Mouse (Mus musculus): Measurements from ENCODE around the gene Lrrc31. TPM values are rescaled to one million over a fixed set of nuclear protein-coding genes. Genes with fewer than 3 reads are reported as not detected.
"Not testable (repeated sequence)": the region's sequence is repeated elsewhere in the genome, so short reads cannot be mapped to it uniquely, and the experiment has no call there.

The Lrrc31 gene
- polyA plus RNA-seq (2016; fragmentation: Nextera tagmentation; extraction: Ambion mirVana), result not detected in 2 replicates

DNA sequence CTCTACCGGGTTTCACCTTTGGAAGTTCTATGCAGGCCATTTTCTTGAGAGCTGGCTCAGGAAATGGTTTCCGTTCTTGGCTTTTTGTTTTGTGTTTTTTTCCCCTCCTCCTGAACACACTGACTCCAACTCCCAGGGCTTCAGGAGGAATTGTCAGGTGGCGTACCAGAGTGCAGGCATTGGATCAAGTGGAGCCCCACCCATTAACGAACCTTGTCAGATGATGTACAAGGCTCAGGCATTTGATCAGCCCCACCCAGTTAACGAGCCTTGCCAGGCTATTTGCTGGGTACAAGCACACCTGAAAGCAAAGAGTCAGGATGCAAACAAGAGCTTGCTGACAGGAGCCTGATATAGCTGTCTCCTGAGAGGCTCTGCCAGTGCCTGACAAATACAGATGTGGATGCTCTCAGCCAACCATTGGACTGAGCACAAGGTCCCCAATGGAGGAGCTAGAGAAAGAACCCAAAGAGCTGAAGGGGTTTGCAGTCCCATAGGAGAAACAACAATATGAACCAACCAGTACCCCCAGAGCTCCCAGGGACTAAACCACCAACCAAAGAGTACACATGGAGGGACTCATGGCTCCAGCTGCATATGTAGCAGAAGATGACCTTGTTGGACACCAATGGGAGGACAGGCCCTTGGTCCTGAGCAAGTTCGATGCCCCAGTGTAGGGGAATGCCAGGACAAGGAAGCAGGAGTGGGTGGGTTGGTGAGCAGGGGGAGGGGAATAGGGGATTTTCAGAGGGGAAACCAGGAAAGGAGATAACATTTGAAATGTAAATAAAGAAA, at the start of gene Lrrc31:
Lrrc31 (minus strand) TSS at position 133 of the 795 bp plus-strand sequence.
- not testable (repeated sequence) for H3K4me2 ChIP-seq

DNA sequence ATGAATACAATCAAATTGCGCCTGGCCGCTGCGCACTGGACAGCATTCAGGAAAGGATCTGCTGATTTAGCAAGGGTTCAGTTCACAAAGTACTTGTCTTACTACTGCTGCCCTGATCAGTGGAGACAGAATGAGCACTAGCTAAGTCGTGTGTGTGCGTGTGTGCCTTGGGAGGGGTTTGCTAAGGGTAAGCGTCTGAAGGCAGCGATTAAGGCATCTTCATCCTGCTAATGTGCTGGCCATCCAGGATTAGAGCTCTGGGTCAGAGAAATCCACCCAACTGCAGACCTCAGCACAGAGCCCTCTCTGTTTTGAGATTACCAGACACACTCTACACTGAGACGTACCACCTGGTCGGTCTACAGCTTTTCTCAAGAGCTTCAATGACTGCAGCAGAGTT, 48.7 kb upstream of the Lrrc31 start:
- Histone ChIP-seq H3K4me3 (replicated peaks) (no peak overlapping the region), H3K36me3 (replicated peaks) (no peaks in the 10 kb centered on the region), H3K4me1 (no peaks in the 10 kb centered on the region), H3K27me3 (no peaks in the 10 kb centered on the region), H3K4me2 (no peak overlapping the region), H3K27ac (no peak overlapping the region), H3K9ac (no peak overlapping the region), H3K9me3 (no peaks in the 10 kb centered on the region)
- no peak for ATAC-seq (ENCODE audit: low FRiP score)
- WGBS, result 88% methylated on average over 9 of the region's 9 CpGs

More for the DNA sequence above, at the start of gene Lrrc31:
- H3K27ac ChIP-seq; H3K9me3 ChIP-seq; H3K36me3 ChIP-seq (replicated peaks); H3K4me3 ChIP-seq (replicated peaks); H3K9ac ChIP-seq; ATAC-seq (ENCODE audit: low FRiP score); H3K27me3 ChIP-seq; H3K4me1 ChIP-seq: not testable (repeated sequence)
- 84% methylated on average over 6 of the region's 6 CpGs for WGBS

GRCm38 (mm10) chr3:30746006-30746405, 46.4 kb upstream of the Lrrc31 start, which contains the start of gene Samd7:
Gene Samd7, plus strand, starts transcription at chr3:30746293.
- no peak for ATAC-seq (ENCODE audit: low FRiP score)
- no peak within 1 kb of the TSS for H3K4me3 ChIP-seq (replicated peaks)
- no peak within 1 kb of the TSS for H3K4me2 ChIP-seq
- no peak within 1 kb of the TSS for H3K27ac ChIP-seq
- no peaks in the 10 kb centered on the region for H3K4me1 ChIP-seq
- no peaks in the 10 kb centered on the region for H3K9me3 ChIP-seq
- no peaks in the 10 kb centered on the region for H3K27me3 ChIP-seq
- no peaks in the 10 kb centered on the region for H3K36me3 ChIP-seq (replicated peaks)
- WGBS, result 77% methylated on average over 7 of the region's 7 CpGs
- H3K9ac ChIP-seq, result no peak within 1 kb of the TSS

GRCm38 (mm10) chr3:30742891-30743290, 43.2 kb upstream of the Lrrc31 start:
- WGBS, result 91% methylated on average over 7 of the region's 7 CpGs
- no peak overlapping the region for H3K4me2 ChIP-seq
- H3K4me3 ChIP-seq (replicated peaks), result no peak overlapping the region
- no peaks in the 10 kb centered on the region for H3K9me3 ChIP-seq
- H3K27me3 ChIP-seq, result no peaks in the 10 kb centered on the region
- H3K4me1 ChIP-seq, result no peaks in the 10 kb centered on the region
- no peak overlapping the region for H3K9ac ChIP-seq
- H3K27ac ChIP-seq, result no peak overlapping the region
- no peaks in the 10 kb centered on the region for H3K36me3 ChIP-seq (replicated peaks)
- no peak for ATAC-seq (ENCODE audit: low FRiP score)

GRCm38 (mm10) chr3:30741306-30741705, 41.7 kb upstream of the Lrrc31 start:
- Histone ChIP-seq H3K27ac (no peak overlapping the region), H3K4me1 (peaks cover 7% of the 10 kb centered on the region), H3K27me3 (no peaks in the 10 kb centered on the region), H3K4me2 (no peak overlapping the region), H3K4me3 (replicated peaks) (no peak overlapping the region), H3K36me3 (replicated peaks) (no peaks in the 10 kb centered on the region), H3K9ac (no peak overlapping the region), H3K9me3 (no peaks in the 10 kb centered on the region)
- 89% methylated on average over 6 of the region's 6 CpGs for WGBS
- no peak for ATAC-seq (ENCODE audit: low FRiP score)

- Histone ChIP-seq H3K9ac (no peak overlapping the region), H3K27me3 (no peaks in the 10 kb centered on the region), H3K36me3 (replicated peaks) (no peaks in the 10 kb centered on the region), H3K4me2 (no peak overlapping the region), H3K4me3 (replicated peaks) (no peak overlapping the region), H3K4me1 (peaks cover 7% of the 10 kb centered on the region), H3K9me3 (no peaks in the 10 kb centered on the region), H3K27ac (no peak overlapping the region)
- ATAC-seq (ENCODE audit: low FRiP score), result no peak
- 49% methylated on average over 9 of the region's 9 CpGs for WGBS
These were observed 37.2 kb upstream of the Lrrc31 start for GRCm38 (mm10) chr3:30736809-30737208.

DNA sequence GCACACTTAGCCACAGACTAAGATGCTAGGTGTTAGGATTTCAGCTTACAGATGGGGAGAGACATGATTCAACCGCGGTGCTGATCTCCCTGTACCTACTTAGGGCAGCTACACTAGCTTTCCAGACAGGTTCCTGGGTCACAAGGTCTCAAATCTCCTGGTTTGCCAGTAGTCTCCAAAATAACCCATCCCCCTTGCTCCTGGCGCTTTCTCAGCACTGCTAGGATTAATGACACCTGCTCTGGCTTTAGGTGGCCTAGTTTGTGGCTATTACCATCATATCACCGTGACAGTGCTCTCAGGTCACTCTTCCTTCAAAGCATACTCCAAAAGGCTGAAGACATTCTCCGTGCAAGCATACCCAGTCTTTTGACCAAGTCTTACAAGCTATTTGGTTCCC, 29.4 kb upstream of the Lrrc31 start:
- 87% methylated on average over 5 of the region's 5 CpGs for WGBS
- H3K27me3 ChIP-seq, result no peaks in the 10 kb centered on the region
- H3K9me3 ChIP-seq, result no peaks in the 10 kb centered on the region
- H3K4me3 ChIP-seq (replicated peaks), result no peak overlapping the region
- no peaks in the 10 kb centered on the region for H3K4me1 ChIP-seq
- ATAC-seq (ENCODE audit: low FRiP score), result no peak
- H3K36me3 ChIP-seq (replicated peaks), result no peaks in the 10 kb centered on the region
- H3K27ac ChIP-seq, result no peak overlapping the region
- H3K4me2 ChIP-seq, result no peak overlapping the region
- no peak overlapping the region for H3K9ac ChIP-seq

- no peaks in the 10 kb centered on the region for H3K9me3 ChIP-seq
- H3K27me3 ChIP-seq, result no peaks in the 10 kb centered on the region
- H3K4me3 ChIP-seq (replicated peaks), result no peak overlapping the region
- no peaks in the 10 kb centered on the region for H3K4me1 ChIP-seq
- H3K36me3 ChIP-seq (replicated peaks), result no peaks in the 10 kb centered on the region
- H3K9ac ChIP-seq, result no peak overlapping the region
- no peak for ATAC-seq (ENCODE audit: low FRiP score)
- no peak overlapping the region for H3K4me2 ChIP-seq
- WGBS, result 81% methylated on average over 4 of the region's 4 CpGs
- H3K27ac ChIP-seq, result no peak overlapping the region
These were observed 27.6 kb upstream of the Lrrc31 start for GRCm38 (mm10) chr3:30727209-30727608.

DNA sequence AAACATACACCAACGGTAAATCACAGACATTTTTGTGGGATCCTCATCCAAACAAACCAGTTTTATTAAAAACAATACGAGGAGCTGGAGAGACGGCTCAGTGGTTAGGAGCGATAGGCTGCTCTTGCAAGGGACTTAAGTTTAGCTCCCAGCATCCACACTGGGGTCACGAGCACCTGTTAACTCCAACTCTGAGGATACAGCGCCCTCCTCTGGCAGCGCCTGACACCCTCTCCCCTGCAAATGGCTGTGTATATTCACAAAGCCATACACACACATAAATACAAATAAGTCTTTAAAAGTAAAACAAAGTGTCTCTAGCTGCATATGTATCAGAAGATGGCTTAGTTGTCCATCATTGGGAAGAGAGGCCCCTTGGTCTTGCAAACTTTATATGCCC, 25.9 kb upstream of the Lrrc31 start:
- no peak for ATAC-seq (ENCODE audit: low FRiP score)
- H3K9ac ChIP-seq, result no peak overlapping the region
- H3K4me2 ChIP-seq, result no peak overlapping the region
- WGBS, result 86% methylated on average over 7 of the region's 7 CpGs
- H3K36me3 ChIP-seq (replicated peaks), result no peaks in the 10 kb centered on the region
- no peak overlapping the region for H3K4me3 ChIP-seq (replicated peaks)
- H3K27me3 ChIP-seq, result no peaks in the 10 kb centered on the region
- H3K4me1 ChIP-seq, result no peaks in the 10 kb centered on the region
- H3K9me3 ChIP-seq, result no peaks in the 10 kb centered on the region
- no peak overlapping the region for H3K27ac ChIP-seq

DNA sequence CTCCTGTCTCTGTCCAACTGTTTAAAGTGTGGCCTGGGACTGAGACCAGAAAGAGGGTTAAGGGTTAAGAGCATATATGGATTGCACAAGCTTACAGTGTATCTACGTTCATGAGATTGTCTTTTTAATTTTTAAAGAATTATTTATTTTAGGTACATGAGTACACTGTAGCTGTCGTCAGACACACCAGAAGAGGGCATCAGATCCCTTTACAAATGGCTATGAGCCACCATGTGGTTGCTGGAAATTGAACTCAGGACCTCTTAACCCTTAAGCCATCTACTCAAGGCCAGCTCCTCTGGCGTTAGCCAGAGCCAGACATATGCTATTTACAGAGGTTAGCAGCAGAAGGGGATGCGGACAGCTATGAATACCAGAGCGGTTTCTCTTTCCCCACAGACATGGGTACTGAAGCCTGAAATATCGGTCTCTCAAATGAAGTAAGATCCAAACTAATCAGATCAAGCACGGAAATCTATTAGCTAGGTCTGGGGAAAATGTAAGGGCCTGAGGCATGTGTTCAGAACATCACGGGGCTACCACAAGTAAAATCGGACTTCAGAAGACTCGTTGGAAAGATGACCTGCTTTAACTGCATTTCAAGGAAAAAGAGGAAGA, 25.3 kb upstream of the Lrrc31 start:
- no peaks in the 10 kb centered on the region for H3K9me3 ChIP-seq
- no peak overlapping the region for H3K9ac ChIP-seq
- no peaks in the 10 kb centered on the region for H3K27me3 ChIP-seq
- H3K4me1 ChIP-seq, result no peaks in the 10 kb centered on the region
- no peak overlapping the region for H3K27ac ChIP-seq
- H3K4me2 ChIP-seq, result no peak overlapping the region
- H3K4me3 ChIP-seq (replicated peaks), result no peak overlapping the region
- 86% methylated on average over 10 of the region's 10 CpGs for WGBS
- H3K36me3 ChIP-seq (replicated peaks), result no peaks in the 10 kb centered on the region
- no peak for ATAC-seq (ENCODE audit: low FRiP score)

GRCm38 (mm10) chr3:30724105-30724824, 24.6 kb upstream of the Lrrc31 start:
- H3K27ac ChIP-seq, result no peak overlapping the region
- WGBS, result 59% methylated on average over 10 of the region's 10 CpGs
- no peak for ATAC-seq (ENCODE audit: low FRiP score)
- no peaks in the 10 kb centered on the region for H3K27me3 ChIP-seq
- no peaks in the 10 kb centered on the region for H3K9me3 ChIP-seq
- no peak overlapping the region for H3K9ac ChIP-seq
- H3K4me1 ChIP-seq, result no peaks in the 10 kb centered on the region
- H3K36me3 ChIP-seq (replicated peaks), result no peaks in the 10 kb centered on the region
- H3K4me3 ChIP-seq (replicated peaks), result no peak overlapping the region
- H3K4me2 ChIP-seq, result no peak overlapping the region

DNA sequence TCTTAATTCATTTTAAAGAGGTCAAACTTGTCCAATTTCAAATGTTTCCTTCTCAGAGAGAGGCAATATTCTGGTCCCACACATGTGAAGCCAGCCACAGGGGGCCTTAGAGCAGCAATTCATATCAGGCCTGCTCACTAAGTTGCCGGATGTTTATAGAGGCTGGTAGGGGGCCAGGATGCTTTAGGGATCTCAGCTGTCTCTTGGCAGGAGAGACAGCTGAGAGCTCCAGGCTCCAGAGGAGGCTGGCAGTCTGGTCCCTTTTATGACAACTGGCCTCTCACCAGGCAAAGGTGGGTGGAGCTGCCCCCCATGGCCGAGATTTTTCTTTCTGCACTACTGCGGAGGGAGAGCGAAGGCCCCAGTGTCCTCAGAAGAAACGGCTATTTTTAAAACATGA, 23.5 kb upstream of the Lrrc31 start:
- no peaks in the 10 kb centered on the region for H3K9me3 ChIP-seq
- ATAC-seq (ENCODE audit: low FRiP score), result no peak
- no peaks in the 10 kb centered on the region for H3K4me1 ChIP-seq
- no peak overlapping the region for H3K4me3 ChIP-seq (replicated peaks)
- H3K27ac ChIP-seq, result no peak overlapping the region
- H3K27me3 ChIP-seq, result no peaks in the 10 kb centered on the region
- no peaks in the 10 kb centered on the region for H3K36me3 ChIP-seq (replicated peaks)
- H3K4me2 ChIP-seq, result no peak overlapping the region
- no peak overlapping the region for H3K9ac ChIP-seq
- WGBS, result 68% methylated on average over 5 of the region's 5 CpGs

Measured in forebrain, embryonic 12.5 days (tissue).